Mouse (Mus musculus) MEL (cell line): ENCODE measurements around the gene Rtn1. TPM values are rescaled to one million over a fixed set of nuclear protein-coding genes. Genes with fewer than 3 reads are reported as not detected.

Experiments used
- DNase-seq: peaks from one replicate; pipeline ENCODE4 v3.0.0; 2011; ENCODE audit warnings: low read depth, low spot score
- H3K27ac ChIP-seq: 2 replicates; pipeline ENCODE4 v1.5.1; 2012; ENCODE audit warnings: low read depth, mild to moderate bottlenecking, control low read depth, low read length, moderate library complexity; ENCODE audit not compliant: control insufficient read depth
- H3K27me3 ChIP-seq, 2 experiments: fragments of 150-350 bp in 1 of 2; sonication (generic) in 1 of 2; 2 replicates each; pipeline ENCODE4 v1.6.1; 2012; ENCODE audit warnings: low read length in 2 of 2, mild to moderate bottlenecking in 2 of 2, improper control_type of control experiment in 1 of 2, moderate library complexity in 1 of 2; ENCODE audit not compliant: insufficient read depth in 2 of 2, control insufficient read depth in 1 of 2
- H3K36me3 ChIP-seq, 2 experiments: 2 replicates each; pipeline ENCODE4 v1.6.1; 2012 to 2014; ENCODE audit warnings: low read length in 2 of 2, improper control_type of control experiment in 1 of 2, inconsistent platforms in 1 of 2, mild to moderate bottlenecking in 1 of 2; ENCODE audit not compliant: insufficient read depth in 2 of 2, control insufficient read depth in 1 of 2
- H3K4me1 ChIP-seq, 2 experiments: fragments of 150-350 bp in 1 of 2; sonication (generic) in 1 of 2; 2 replicates each; pipeline ENCODE4 v1.6.1; 2012; ENCODE audit warnings: low read length in 2 of 2, improper control_type of control experiment in 1 of 2, mild to moderate bottlenecking in 1 of 2; ENCODE audit not compliant: insufficient read depth in 2 of 2, control insufficient read depth in 1 of 2
- H3K4me3 ChIP-seq, 2 experiments: fragments of 150-350 bp in 1 of 2; sonication (generic) in 1 of 2; 2 replicates each; pipeline ENCODE4 v1.5.1; 2012; ENCODE audit warnings: low read depth in 2 of 2, low read length in 2 of 2, mild to moderate bottlenecking in 2 of 2, moderate library complexity in 2 of 2, control low read depth in 1 of 2, improper control_type of control experiment in 1 of 2; ENCODE audit not compliant: control insufficient read depth in 1 of 2, insufficient read depth in 1 of 2
- H3K79me2 ChIP-seq: 2 replicates; pipeline ENCODE4 v1.6.1; 2012; ENCODE audit warnings: mild to moderate bottlenecking, low read length, moderate library complexity; ENCODE audit not compliant: control insufficient read depth, poor library complexity, insufficient read depth
- H3K9ac ChIP-seq: 2 replicates; pipeline ENCODE4 v1.6.1; 2012; ENCODE audit warnings: low read depth, mild to moderate bottlenecking, control low read depth, low read length, moderate library complexity; ENCODE audit not compliant: control insufficient read depth, poor library complexity, severe bottlenecking
- H3K9me3 ChIP-seq: fragments of 150-350 bp; sonication (generic); replicated peaks from 2 replicates; pipeline ENCODE4 v1.6.1; 2012; ENCODE audit warnings: mild to moderate bottlenecking, low read length, improper control_type of control experiment, moderate library complexity; ENCODE audit not compliant: insufficient read depth
- CHD1 ChIP-seq: IDR thresholded peaks from 2 replicates; pipeline ENCODE4 v1.6.1; 2012; ENCODE audit warnings: low read depth, mild to moderate bottlenecking, inconsistent platforms, low read length, improper control_type of control experiment
- CHD2 ChIP-seq: IDR thresholded peaks from 2 replicates; pipeline ENCODE4 v1.6.1; 2011; ENCODE audit warnings: low read length, improper control_type of control experiment
- CTCF ChIP-seq, 3 experiments: IDR thresholded peaks in 2 of 3; conservative IDR thresholded peaks in 1 of 3; 2 replicates each; pipeline ENCODE4 v1.5.1; 2011 to 2012; ENCODE audit warnings: low read length in 3 of 3, low read depth in 2 of 3, mild to moderate bottlenecking in 2 of 3, improper control_type of control experiment in 1 of 3, inconsistent platforms in 1 of 3, mixed read lengths in 1 of 3, moderate library complexity in 1 of 3; ENCODE audit not compliant: control insufficient read depth in 1 of 3, insufficient read depth in 1 of 3, poor library complexity in 1 of 3, severe bottlenecking in 1 of 3
- ELF1 ChIP-seq: IDR thresholded peaks from 2 replicates; pipeline ENCODE4 v1.6.1; 2014; ENCODE audit warnings: low read depth, mild to moderate bottlenecking, inconsistent platforms, low read length, improper control_type of control experiment, moderate library complexity
- GABPA ChIP-seq: IDR thresholded peaks from 2 replicates; pipeline ENCODE4 v1.6.1; 2012; ENCODE audit warnings: low read depth, mild to moderate bottlenecking, inconsistent platforms, low read length, improper control_type of control experiment, moderate library complexity
- GATA1 ChIP-seq: IDR thresholded peaks from 2 replicates; pipeline ENCODE4 v1.6.1; 2011; ENCODE audit warnings: low read depth, low read length, improper control_type of control experiment
- JUND ChIP-seq: IDR thresholded peaks from 2 replicates; pipeline ENCODE4 v1.6.1; 2011; ENCODE audit warnings: low read depth, mild to moderate bottlenecking, improper control_type of control experiment, low read length
- KAT2A ChIP-seq: conservative IDR thresholded peaks from 2 replicates; pipeline ENCODE4 v1.6.1; 2012; ENCODE audit warnings: low read depth, low read length, improper control_type of control experiment, inconsistent platforms
- MAFK ChIP-seq: IDR thresholded peaks from 2 replicates; pipeline ENCODE4 v1.6.1; 2011; ENCODE audit warnings: low read depth, mild to moderate bottlenecking, low read length, improper control_type of control experiment, borderline replicate concordance
- MEF2A ChIP-seq: IDR thresholded peaks from 2 replicates; pipeline ENCODE4 v1.6.1; 2014; ENCODE audit warnings: low read depth, mild to moderate bottlenecking, inconsistent platforms, low read length, improper control_type of control experiment; ENCODE audit not compliant: poor library complexity, insufficient replicate concordance, severe bottlenecking; ENCODE audit errors: extremely low read depth
- MXI1 ChIP-seq: IDR thresholded peaks from 2 replicates; pipeline ENCODE4 v1.6.1; 2011; ENCODE audit warnings: mild to moderate bottlenecking, low read depth, low read length, improper control_type of control experiment
- MYC ChIP-seq: IDR thresholded peaks from 2 replicates; pipeline ENCODE4 v1.6.1; 2011; ENCODE audit warnings: low read depth, mild to moderate bottlenecking, low read length, improper control_type of control experiment, moderate library complexity
- NELFE ChIP-seq: IDR thresholded peaks from 2 replicates; pipeline ENCODE4 v1.6.1; 2011; ENCODE audit warnings: low read depth, low read length, improper control_type of control experiment
- POLR2A ChIP-seq, 2 experiments: IDR thresholded peaks; 2 replicates each; pipeline ENCODE4 v1.6.1; 2011 to 2012; ENCODE audit warnings: low read length in 2 of 2, mild to moderate bottlenecking in 2 of 2, control low read depth in 1 of 2, improper control_type of control experiment in 1 of 2, low read depth in 1 of 2, moderate library complexity in 1 of 2; ENCODE audit not compliant: control insufficient read depth in 1 of 2, insufficient read depth in 1 of 2, poor library complexity in 1 of 2
- POLR2AphosphoS5 ChIP-seq: IDR thresholded peaks from 2 replicates; pipeline ENCODE4 v1.6.1; 2012; ENCODE audit warnings: low read depth, borderline replicate concordance, mild to moderate bottlenecking, inconsistent platforms, low read length, moderate library complexity, mixed read lengths
- RAD21 ChIP-seq: IDR thresholded peaks from 2 replicates; pipeline ENCODE4 v1.6.1; 2011; ENCODE audit warnings: mild to moderate bottlenecking, low read depth, low read length, improper control_type of control experiment
- RCOR1 ChIP-seq: IDR thresholded peaks from 2 replicates; pipeline ENCODE4 v1.6.1; 2012; ENCODE audit warnings: low read depth, mild to moderate bottlenecking, inconsistent platforms, low read length, improper control_type of control experiment
- SMC3 ChIP-seq: IDR thresholded peaks from 2 replicates; pipeline ENCODE4 v1.6.1; 2011; ENCODE audit warnings: low read depth, low read length, improper control_type of control experiment
- TAL1 ChIP-seq: IDR thresholded peaks from 2 replicates; pipeline ENCODE4 v1.6.1; 2012; ENCODE audit warnings: mild to moderate bottlenecking, inconsistent platforms, low read length, moderate library complexity, mixed read lengths
- TBP ChIP-seq: IDR thresholded peaks from 2 replicates; pipeline ENCODE4 v1.8.0; 2011; ENCODE audit warnings: low read depth, low read length, improper control_type of control experiment
- TCF12 ChIP-seq: IDR thresholded peaks from 2 replicates; pipeline ENCODE4 v1.6.1; 2014; ENCODE audit warnings: low read depth, mild to moderate bottlenecking, inconsistent platforms, low read length, improper control_type of control experiment, moderate library complexity
- UBTF ChIP-seq: IDR thresholded peaks from 2 replicates; pipeline ENCODE4 v1.6.1; 2012; ENCODE audit warnings: low read depth, mild to moderate bottlenecking, inconsistent platforms, low read length, improper control_type of control experiment, moderate library complexity, borderline replicate concordance; ENCODE audit not compliant: insufficient read depth
- USF2 ChIP-seq, 2 experiments: IDR thresholded peaks; 2 replicates each; pipeline ENCODE4 v1.6.1; 2011 to 2012; ENCODE audit warnings: improper control_type of control experiment in 2 of 2, low read length in 2 of 2, borderline replicate concordance in 1 of 2, inconsistent platforms in 1 of 2, low read depth in 1 of 2, mild to moderate bottlenecking in 1 of 2; ENCODE audit not compliant: insufficient read depth in 1 of 2
- ZC3H11A ChIP-seq: IDR thresholded peaks from 2 replicates; pipeline ENCODE4 v1.6.1; 2012; ENCODE audit warnings: low read depth, mild to moderate bottlenecking, inconsistent platforms, low read length, improper control_type of control experiment
- polyA plus RNA-seq, 2 experiments: library from polyadenylated mRNA; stranded (reverse) in 1 of 2; unstranded in 1 of 2; fragments of >175 nt in 1 of 2; fragments of >200 nt in 1 of 2; gene quantifications; 2 replicates each; pipeline versions ENCODE4 v1.2.1 to v1.2.4; 2012; ENCODE audit warnings: low replicate concordance in 2 of 2, low read depth in 1 of 2; ENCODE audit not compliant: insufficient read length in 2 of 2, insufficient read depth in 1 of 2, missing spikeins in 1 of 2
- total RNA-seq: library from RNA; depleted of rRNA; stranded (reverse); fragments of 300-350 nt; gene quantifications from 2 replicates; pipeline ENCODE4 v1.2.3, GENCODE M21; 2012

Gene Rtn1
- total and polyA plus RNA-seq, 3 experiments = not detected

DNA sequence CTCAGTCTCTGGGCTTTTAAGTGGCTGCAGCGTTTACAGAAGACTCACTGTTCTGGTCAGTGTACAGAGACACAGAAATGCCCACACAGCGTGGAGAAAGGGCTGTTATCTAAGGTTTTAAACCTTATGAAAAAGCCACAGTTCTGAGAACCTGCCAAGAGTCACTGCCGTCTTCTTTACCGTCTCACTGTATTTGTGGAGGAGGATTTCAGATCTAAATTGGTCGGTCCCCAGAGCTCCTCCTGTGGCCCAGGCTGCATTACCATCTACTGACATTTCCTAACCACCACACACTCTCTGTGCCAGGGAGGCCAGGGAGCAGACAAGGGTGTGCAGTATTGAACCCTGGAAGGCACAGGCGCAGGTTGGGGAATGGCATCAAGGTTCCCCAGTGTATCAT, 151.9 kb downstream of the Rtn1 start:
- Histone ChIP-seq H3K79me2 (no peaks in the 10 kb centered on the region), H3K9ac (no peak overlapping the region), H3K4me1 (no peaks in the 10 kb centered on the region), H3K27me3 (no peaks in the 10 kb centered on the region), H3K9me3 (no peaks in the 10 kb centered on the region), H3K36me3 (no peaks in the 10 kb centered on the region), H3K4me3 (no peak overlapping the region), H3K27ac (no peak overlapping the region)
- DNase-seq = no peak
- TF ChIP-seq MEF2A (no peak), RCOR1 (no peak), SMC3 (no peak), KAT2A (no peak), GATA1 (no peak), CHD1 (no peak), GABPA (no peak), TBP (no peak), RAD21 (no peak), MAFK (no peak), TAL1 (no peak), NELFE (no peak), MYC (no peak), JUND (no peak), ELF1 (no peak), POLR2A (IDR thresholded peaks at IDR 0.05; ENCODE audit: control insufficient read depth in 1 of 2, insufficient read depth in 1 of 2, low read depth in 1 of 2, low read length in 2 of 2, poor library complexity in 1 of 2) (no peak), UBTF (no peak), CTCF (IDR thresholded peaks at IDR 0.05 in 2 of 3, conservative IDR thresholded peaks at IDR 0.05 in 1 of 3; ENCODE audit: control insufficient read depth in 1 of 3, insufficient read depth in 1 of 3, low read depth in 2 of 3, low read length in 3 of 3, poor library complexity in 1 of 3, severe bottlenecking in 1 of 3) (no peak), USF2 (IDR thresholded peaks at IDR 0.05; ENCODE audit: borderline replicate concordance in 1 of 2, insufficient read depth in 1 of 2, low read depth in 1 of 2, low read length in 2 of 2) (no peak), MXI1 (no peak)

DNA sequence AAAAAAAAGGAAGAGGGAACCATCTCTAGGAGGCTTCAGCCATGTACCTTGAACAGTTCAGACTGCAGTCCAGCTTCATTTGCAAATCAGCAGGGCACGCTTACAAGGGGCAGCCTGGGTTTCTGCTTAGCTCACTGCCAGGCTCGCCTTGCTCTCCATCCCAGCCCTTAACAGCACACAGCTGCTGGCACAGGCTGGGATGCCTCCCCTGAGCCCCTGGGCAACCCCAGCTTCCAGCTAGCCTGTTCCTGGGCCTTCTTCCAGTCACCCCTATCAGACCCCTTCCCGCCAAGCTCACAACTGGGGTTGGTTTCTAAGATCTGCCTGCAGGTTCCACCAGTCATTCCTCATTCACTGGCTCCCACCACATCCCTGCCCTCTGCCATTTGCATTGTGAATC, 155.8 kb downstream of the Rtn1 start:
- Histone ChIP-seq H3K9me3 (no peaks in the 10 kb centered on the region), H3K4me3 (no peak overlapping the region), H3K4me1 (no peaks in the 10 kb centered on the region), H3K27ac (no peak overlapping the region), H3K79me2 (no peaks in the 10 kb centered on the region), H3K9ac (no peak overlapping the region), H3K27me3 (no peaks in the 10 kb centered on the region), H3K36me3 (no peaks in the 10 kb centered on the region)
- TF ChIP-seq MXI1 = no peak
- no peak for TF ChIP-seq POLR2AphosphoS5
- no peak for TF ChIP-seq TAL1
- no peak for TF ChIP-seq CHD2
- no peak for TF ChIP-seq MAFK
- TF ChIP-seq NELFE = no peak
- no peak for TF ChIP-seq TCF12
- no peak for TF ChIP-seq POLR2A (IDR thresholded peaks at IDR 0.05; ENCODE audit: control insufficient read depth in 1 of 2, insufficient read depth in 1 of 2, low read depth in 1 of 2, low read length in 2 of 2, poor library complexity in 1 of 2)
- no peak for TF ChIP-seq ZC3H11A
- no peak for DNase-seq
